Mouse (Mus musculus) large intestine, adult 2 months (tissue): ENCODE results near the gene Celf3. TPM values are rescaled to one million over a fixed set of nuclear protein-coding genes. Genes with fewer than 3 reads are reported as not detected.

Experiments
- DNase-seq: peaks from one replicate; pipeline ENCODE4 v3.0.0-alpha.2; 2012; ENCODE audit warnings: low read depth, low spot score
- WGBS: fragments of 180-500 bp; shearing (Covaris S2); methylation state at CpG from one replicate; pipeline ENCODE4 v1.1.7; 2018; 5-methylcytosine and 5-hydroxymethylcytosine counted together
- polyA plus RNA-seq: library from polyadenylated mRNA; depleted of rRNA; stranded (reverse); fragments of >200 nt; gene quantifications from 2 replicates; pipeline ENCODE4 v1.2.3, GENCODE M21; 2012; rRNA removed

Gene Celf3
- polyA plus RNA-seq, 1 experiment: 6.4 TPM

GRCm38 (mm10) chr3:94477444-94477843 is 651 bp upstream of the Celf3 start:
- no peak for DNase-seq
- 68% methylated on average over 4 of the region's 4 CpGs for WGBS

GRCm38 (mm10) chr3:94478591-94479169 is 585 bp downstream of the Celf3 start:
- 27% methylated on average over 9 of the region's 9 CpGs for WGBS
- DNase-seq: no peak

- no peak for DNase-seq
- WGBS: 12% methylated on average over 11 of the region's 11 CpGs
Observed at GRCm38 (mm10) chr3:94479564-94479963, 1.5 kb downstream of the Celf3 start.

- 32% methylated on average over 16 of the region's 16 CpGs for WGBS
- DNase-seq: no peak
Observed at GRCm38 (mm10) chr3:94480291-94480884, 2.3 kb downstream of the Celf3 start, which contains the start of gene Riiad1. Gene Riiad1, minus strand, starts transcription at chr3:94480341.

DNA sequence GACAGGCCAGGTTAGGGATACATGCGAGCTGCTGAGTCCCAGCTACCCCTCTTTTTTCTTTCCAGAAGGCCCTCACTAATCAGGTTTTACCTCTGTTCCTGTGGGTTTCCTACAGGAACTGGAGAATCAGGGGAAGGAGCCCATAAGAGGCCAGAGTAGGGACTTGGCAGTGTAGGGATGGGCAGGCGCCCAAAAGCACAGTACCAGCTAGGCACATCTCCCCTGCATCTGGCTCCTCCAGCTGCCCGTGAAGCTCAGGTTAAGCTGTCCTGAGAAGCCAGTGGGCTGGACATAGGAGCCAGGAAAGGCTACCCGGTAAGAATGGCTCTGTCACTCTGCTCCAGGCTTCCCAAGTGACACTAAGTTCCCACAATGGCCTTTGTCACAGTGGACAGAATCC is 3.3 kb downstream of the Celf3 start:
- WGBS: 75% methylated on average over 4 of the region's 4 CpGs

DNA sequence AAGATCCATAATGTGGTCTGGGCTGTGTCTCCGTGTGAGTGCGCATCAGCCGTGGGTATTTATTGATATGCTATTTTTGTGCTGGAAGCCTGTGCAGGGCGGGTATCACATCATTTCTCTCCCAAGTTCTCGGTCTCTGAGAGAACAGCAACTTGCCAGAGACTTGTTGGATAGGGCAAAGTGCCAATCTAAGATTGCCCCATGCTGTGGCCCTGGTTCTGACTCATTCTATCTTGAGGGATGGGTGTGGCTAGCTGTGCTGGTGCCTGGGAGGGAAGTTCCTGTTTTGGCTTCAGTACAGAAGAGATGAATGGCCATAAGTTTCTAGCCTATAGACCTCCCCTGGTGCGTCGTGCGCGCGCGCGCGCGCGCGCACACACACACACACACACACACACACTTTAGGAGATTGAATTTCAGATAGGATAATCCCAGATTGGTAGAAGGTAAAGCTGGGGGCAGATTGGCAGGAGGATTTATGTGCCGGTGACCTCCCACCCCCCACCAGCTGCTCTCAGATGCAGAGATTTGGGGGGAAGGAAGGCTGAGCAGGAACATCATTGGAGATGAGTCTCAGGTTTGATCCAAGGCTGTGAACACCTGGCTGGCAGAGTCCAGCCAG is 4.8 kb downstream of the Celf3 start:
- DNase-seq: peak; percentile 60
- 73% methylated on average over 17 of the region's 17 CpGs for WGBS

More for the DNA sequence above, 3.3 kb downstream of the Celf3 start:
- no peak for DNase-seq

- WGBS: 54% methylated on average over 20 of the region's 20 CpGs
- DNase-seq: no peak
Observed at GRCm38 (mm10) chr3:94483790-94484439, 5.8 kb downstream of the Celf3 start.

- no peak for DNase-seq
- 70% methylated on average over 7 of the region's 7 CpGs for WGBS
Observed at GRCm38 (mm10) chr3:94485922-94486321, 7.8 kb downstream of the Celf3 start.

- no peak for DNase-seq
- whole genome bisulfite sequencing: 64% methylated on average over 6 of the region's 6 CpGs
Observed at GRCm38 (mm10) chr3:94487581-94487980, 9.5 kb downstream of the Celf3 start.

- 89% methylated on average over 4 of the region's 4 CpGs for WGBS
- no peak for DNase-seq
Observed at GRCm38 (mm10) chr3:94497162-94497561, 19.1 kb downstream of the Celf3 start.

DNA sequence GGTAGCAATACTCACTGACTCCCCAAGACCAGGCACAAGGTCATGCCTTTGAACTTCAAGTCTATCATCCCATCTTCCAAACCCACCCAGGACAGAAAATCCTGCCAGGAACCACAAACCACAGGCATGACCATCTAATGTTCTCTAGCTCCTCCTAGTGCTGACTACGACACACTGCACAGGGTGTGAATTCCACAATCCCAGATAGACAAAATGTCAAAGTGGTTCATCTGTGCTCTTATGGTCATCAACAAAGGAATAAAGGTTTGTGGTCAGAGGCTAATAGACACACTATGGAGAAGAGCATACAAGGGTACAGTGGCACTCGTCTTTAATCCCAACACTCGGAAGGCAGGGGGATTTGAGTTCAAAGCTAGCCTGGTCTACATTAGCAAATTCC is 24.1 kb downstream of the Celf3 start:
- DNase-seq: no peak
- 78% methylated on average over 3 of the region's 3 CpGs for WGBS

DNA sequence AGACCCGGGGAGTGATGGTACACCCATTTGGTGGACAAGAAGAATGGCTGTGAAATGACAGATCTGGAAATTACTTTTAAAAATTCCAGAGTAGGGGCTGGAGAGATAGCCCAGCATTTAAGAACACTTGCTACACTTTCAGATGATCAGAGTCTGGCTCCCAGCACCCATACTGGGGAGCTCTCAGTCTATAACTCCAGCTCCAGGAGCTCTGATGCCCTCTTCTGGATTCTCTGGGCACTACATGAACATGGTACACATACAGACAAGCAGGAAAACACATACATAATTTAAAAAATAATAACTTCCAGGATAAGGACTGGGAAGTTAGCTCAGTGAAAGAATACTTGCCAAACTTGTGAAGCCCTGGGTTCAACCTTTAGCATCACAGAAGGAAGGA is 28.6 kb downstream of the Celf3 start:
- no peak for DNase-seq
- WGBS: 96% methylated on average over 1 of the region's 1 CpGs

DNA sequence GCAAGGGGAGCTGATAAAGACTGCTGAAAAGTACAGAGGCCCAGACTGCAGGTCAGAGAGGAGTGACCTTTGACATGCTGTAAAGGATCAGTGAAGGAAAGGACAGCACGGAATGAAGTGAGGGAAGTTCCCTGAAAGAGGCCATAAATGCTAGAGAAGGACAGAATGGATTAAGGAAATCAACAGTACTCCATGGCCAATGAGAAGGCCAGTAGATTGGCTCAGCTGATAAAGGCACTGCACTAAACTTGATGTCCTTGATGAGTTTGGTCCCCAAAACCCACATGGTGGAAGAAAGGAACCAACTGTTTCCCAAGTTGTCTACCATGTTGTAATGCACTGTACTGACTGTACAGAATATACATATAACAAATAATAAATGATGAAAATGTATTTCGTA is 48.6 kb downstream of the Celf3 start:
- DNase-seq: no peak
- WGBS: 58% methylated on average over 2 of the region's 2 CpGs

- DNase-seq: peak; percentile 33
Observed at GRCm38 (mm10) chr3:94533968-94534367, 55.9 kb downstream of the Celf3 start.

DNA sequence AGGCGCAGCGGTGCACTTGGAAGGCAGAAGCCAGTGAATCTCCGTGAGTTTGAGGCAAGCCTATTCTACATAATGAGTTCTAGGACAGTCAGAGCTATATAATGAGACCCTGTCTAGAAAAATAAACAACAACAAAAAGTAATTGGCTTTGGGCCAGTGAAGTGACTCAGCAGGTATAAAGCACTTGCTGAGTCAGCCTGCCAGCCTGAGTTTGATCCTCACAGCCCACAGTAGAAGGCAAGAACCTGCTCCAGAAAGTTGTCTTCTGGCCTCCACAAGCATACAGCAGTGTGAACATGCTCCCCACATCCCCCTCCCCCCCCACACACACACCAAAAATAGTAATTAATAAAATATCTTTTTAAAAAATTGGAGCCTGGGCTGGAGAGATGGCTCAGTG is 59.1 kb downstream of the Celf3 start:
- no peak for DNase-seq
- WGBS: 95% methylated on average over 3 of the region's 3 CpGs

Other genes with a start within 250 kb of the Celf3 start
- gene Gm4778, start 214.3 kb upstream of the Celf3 start, polyA plus RNA-seq: not detected in 2 replicates
- gene Them4, start 168.2 kb upstream of the Celf3 start, polyA plus RNA-seq: 2.3 and 3.4 TPM in 2 replicates
- gene Them5, start 136.2 kb upstream of the Celf3 start, polyA plus RNA-seq: not detected in 2 replicates
- gene C2cd4d, start 115.9 kb upstream of the Celf3 start, polyA plus RNA-seq: 0.25 and 0.31 TPM in 2 replicates
- 22.8 and 33.7 TPM in 2 replicates for gene Rorc, start 105.5 kb upstream of the Celf3 start, polyA plus RNA-seq
- gene Lingo4, start 79.8 kb upstream of the Celf3 start, polyA plus RNA-seq: 0.41 and 0.43 TPM in 2 replicates
- 0.12 and 0.23 TPM in 2 replicates for gene Tdrkh, start 65.0 kb upstream of the Celf3 start, polyA plus RNA-seq
- gene Mrpl9, start 35.0 kb upstream of the Celf3 start, polyA plus RNA-seq: 33.9 and 37.9 TPM in 2 replicates
- gene Oaz3, start 34.4 kb upstream of the Celf3 start, polyA plus RNA-seq: 0.31 TPM in 1 of 2 replicates, not detected in the other
- 0.36 and 0.86 TPM in 2 replicates for gene Riiad1, start 2.0 kb downstream of the Celf3 start, polyA plus RNA-seq
- 5.5 and 6.7 TPM in 2 replicates for gene Snx27, start 104.4 kb downstream of the Celf3 start, polyA plus RNA-seq
- gene Gm10972, start 164.8 kb downstream of the Celf3 start, polyA plus RNA-seq: not detected in 2 replicates
- gene Tuft1, start 180.6 kb downstream of the Celf3 start, polyA plus RNA-seq: 25.5 and 34.4 TPM in 2 replicates
- gene Selenbp2, start 215.3 kb downstream of the Celf3 start, polyA plus RNA-seq: 4.9 and 6.3 TPM in 2 replicates